In genomic region chr14:77275607-77276006, GRCm38 (mm10) we compare ENCODE assay signal across 17 mouse cellular contexts.
"Had no signal": no experiment of that assay in that cellular context is flagged by ENCODE, and none has a peak within 500 bp of the region (broad histone marks: within the 10 kb centered on the region; RNA-seq: fewer than 3 reads in every experiment).

No protein-coding gene starts in this region.

- H3K4me2 ChIP-seq: lung, embryonic 14.5 days; midbrain, embryonic 12.5 days; neural tube, embryonic 13.5 days; neural tube, embryonic 15.5 days had no signal

- H3K36me3 ChIP-seq: midbrain, embryonic 10.5 days; midbrain, embryonic 12.5 days; neural tube, embryonic 13.5 days; neural tube, embryonic 15.5 days had no signal

- H3K9me3 ChIP-seq: midbrain, embryonic 10.5 days; midbrain, embryonic 12.5 days; neural tube, embryonic 13.5 days; neural tube, embryonic 15.5 days had no signal

- H3K4me3 ChIP-seq: midbrain, embryonic 10.5 days; midbrain, embryonic 12.5 days; myocyte; neural tube, embryonic 13.5 days; neural tube, embryonic 15.5 days had no signal

- H3K27me3 ChIP-seq: midbrain, embryonic 12.5 days; neural tube, embryonic 13.5 days; neural tube, embryonic 15.5 days had no signal

- H3K27ac ChIP-seq: midbrain, embryonic 10.5 days; midbrain, embryonic 12.5 days; neural tube, embryonic 15.5 days had no signal

- ATAC-seq: midbrain, embryonic 16.5 days had no signal

- H3K9ac ChIP-seq: lung, embryonic 14.5 days; midbrain, embryonic 12.5 days; neural tube, embryonic 13.5 days; neural tube, embryonic 15.5 days had no signal

- DNase-seq: lung, adult 18-20 months; lung, embryonic 14.5 days; lung, postnatal 10 days; lung, postnatal 4 days; midbrain, embryonic 14.5 days; retina, postnatal 1 day; right cerebral cortex, postnatal 14 days; spleen, adult 18-20 months; thymus, adult 18-20 months; thymus, postnatal 14 days; thymus, postnatal 36 days had no signal
